Mouse (Mus musculus) hindbrain, embryonic 16.5 days (tissue): ENCODE measurements at regions not wholly inside any gene's neighbourhood (a gene's known extent, or its start where the extent isn't known, plus 50 kb on each side); places are given as distances from the start of the nearest gene placed in this dataset.

Experiments
- ATAC-seq: fragments of 200-750 bp; cut with Nextera tagmentation; 2 replicates; pipeline ENCODE4 v1.8.0; 2017; ENCODE audit warnings: moderate TSS enrichment, moderate library complexity
- H3K27ac ChIP-seq: fragments of 300-500 bp; sonication (generic); 2 replicates; pipeline ENCODE4 v1.5.1; 2014; ENCODE audit warnings: low read depth, mild to moderate bottlenecking, control low read depth, low read length, moderate library complexity
- H3K27me3 ChIP-seq: fragments of 300-500 bp; sonication (generic); replicated peaks from 2 replicates; pipeline ENCODE4 v1.6.1; 2014; ENCODE audit warnings: low read length; ENCODE audit not compliant: control insufficient read depth, insufficient read depth
- H3K36me3 ChIP-seq: fragments of 300-500 bp; sonication (generic); 2 replicates; pipeline ENCODE4 v1.6.1; 2014; ENCODE audit warnings: mild to moderate bottlenecking, low read length, moderate library complexity, mixed read lengths; ENCODE audit not compliant: control insufficient read depth, insufficient read depth
- H3K4me1 ChIP-seq: fragments of 300-500 bp; sonication (generic); 2 replicates; pipeline ENCODE4 v1.6.1; 2014; ENCODE audit warnings: low read depth, low read length; ENCODE audit not compliant: control insufficient read depth, insufficient read depth
- H3K4me2 ChIP-seq: fragments of 300-500 bp; sonication (generic); 2 replicates; pipeline ENCODE4 v1.6.1; 2014; ENCODE audit warnings: mild to moderate bottlenecking, low read length, control low read depth, moderate library complexity
- H3K4me3 ChIP-seq: fragments of 300-500 bp; sonication (generic); 2 replicates; pipeline ENCODE4 v1.5.1; 2014; ENCODE audit warnings: mild to moderate bottlenecking, low read length, control low read depth, moderate library complexity
- H3K9ac ChIP-seq: fragments of 300-500 bp; sonication (generic); 2 replicates; pipeline ENCODE4 v1.6.1; 2014; ENCODE audit warnings: low read depth, mild to moderate bottlenecking, control low read depth, low read length, moderate library complexity
- H3K9me3 ChIP-seq: fragments of 300-500 bp; sonication (generic); 2 replicates; pipeline ENCODE4 v1.6.1; 2014; ENCODE audit warnings: mild to moderate bottlenecking, low read length, moderate library complexity; ENCODE audit not compliant: control insufficient read depth
- WGBS: fragments of 180-500 bp; shearing (Covaris S2); extraction: QIAGEN DNeasy Blood & Tissue Kit; methylation state at CpG from one replicate; pipeline ENCODE4 v1.1.7; 2014; 5-methylcytosine and 5-hydroxymethylcytosine counted together

GRCm38 (mm10) chr3:56438900-56439299 is 255.4 kb upstream of the Nbea start:
- Histone ChIP-seq H3K27ac (no peak overlapping the region), H3K27me3 (no peaks in the 10 kb centered on the region)
- no peak for ATAC-seq

GRCm38 (mm10) chr3:56438020-56438747 is 254.7 kb upstream of the Nbea start:
- H3K27ac ChIP-seq = peak overlapping the region; percentile 2; the same call in 1 of the 2 replicates

More at GRCm38 (mm10) chr3:56438900-56439299, 255.4 kb upstream of the Nbea start:
- WGBS = 58% methylated on average over 5 of the region's 5 CpGs
- Histone ChIP-seq H3K36me3 (no peaks in the 10 kb centered on the region), H3K4me1 (peaks cover 5% of the 10 kb centered on the region; the same call in 1 of the 2 replicates), H3K9me3 (no peaks in the 10 kb centered on the region), H3K4me3 (no peak overlapping the region), H3K9ac (no peak overlapping the region), H3K4me2 (no peak overlapping the region)

GRCm38 (mm10) chr3:56437058-56437457 is 253.6 kb upstream of the Nbea start:
- H3K27ac ChIP-seq = no peak overlapping the region
- H3K4me3 ChIP-seq = no peak overlapping the region
- H3K36me3 ChIP-seq = no peaks in the 10 kb centered on the region
- H3K9me3 ChIP-seq = no peaks in the 10 kb centered on the region
- no peak overlapping the region for H3K9ac ChIP-seq
- no peak overlapping the region for H3K4me2 ChIP-seq
- 16% methylated on average over 4 of the region's 4 CpGs for WGBS
- peak; percentile 57 for ATAC-seq
- peaks cover 5% of the 10 kb centered on the region; the same call in 1 of the 2 replicates for H3K4me1 ChIP-seq
- H3K27me3 ChIP-seq = no peaks in the 10 kb centered on the region

More at GRCm38 (mm10) chr3:56438020-56438747, 254.7 kb upstream of the Nbea start:
- Histone ChIP-seq H3K9ac (no peak overlapping the region), H3K4me3 (no peak overlapping the region), H3K27me3 (no peaks in the 10 kb centered on the region), H3K4me1 (peaks cover 5% of the 10 kb centered on the region; the same call in 1 of the 2 replicates), H3K9me3 (no peaks in the 10 kb centered on the region), H3K4me2 (peak overlapping the region; percentile 6), H3K36me3 (no peaks in the 10 kb centered on the region)
- 29% methylated on average over 12 of the region's 12 CpGs for WGBS
- peak; percentile 85 for ATAC-seq

GRCm38 (mm10) chr3:56433495-56433894 is 250.0 kb upstream of the Nbea start:
- 38% methylated on average over 1 of the region's 1 CpGs for WGBS
- ATAC-seq = peak; percentile 44; the same call in 1 of the 2 replicates
- H3K27ac ChIP-seq = no peak overlapping the region

GRCm38 (mm10) chr3:56427201-56427600 is 243.7 kb upstream of the Nbea start:
- 86% methylated on average over 1 of the region's 1 CpGs for WGBS
- no peaks in the 10 kb centered on the region for H3K36me3 ChIP-seq
- H3K4me2 ChIP-seq = no peak overlapping the region
- H3K9ac ChIP-seq = no peak overlapping the region
- H3K9me3 ChIP-seq = no peaks in the 10 kb centered on the region
- H3K4me3 ChIP-seq = no peak overlapping the region
- H3K27ac ChIP-seq = no peak overlapping the region
- no peaks in the 10 kb centered on the region for H3K27me3 ChIP-seq
- no peaks in the 10 kb centered on the region for H3K4me1 ChIP-seq
- ATAC-seq = no peak

More at GRCm38 (mm10) chr3:56433495-56433894, 250.0 kb upstream of the Nbea start:
- no peak overlapping the region for H3K9ac ChIP-seq
- no peaks in the 10 kb centered on the region for H3K27me3 ChIP-seq
- no peaks in the 10 kb centered on the region for H3K9me3 ChIP-seq
- H3K4me3 ChIP-seq = no peak overlapping the region
- H3K36me3 ChIP-seq = no peaks in the 10 kb centered on the region
- H3K4me2 ChIP-seq = no peak overlapping the region
- peaks cover 2% of the 10 kb centered on the region; the same call in 1 of the 2 replicates for H3K4me1 ChIP-seq

- no peaks in the 10 kb centered on the region for H3K27me3 ChIP-seq
- H3K4me3 ChIP-seq = no peak overlapping the region
- no peaks in the 10 kb centered on the region for H3K9me3 ChIP-seq
- no peak for ATAC-seq
- no peak overlapping the region for H3K9ac ChIP-seq
- H3K4me1 ChIP-seq = no peaks in the 10 kb centered on the region
- no peaks in the 10 kb centered on the region for H3K36me3 ChIP-seq
- no peak overlapping the region for H3K27ac ChIP-seq
- no peak overlapping the region for H3K4me2 ChIP-seq
- WGBS = 90% methylated on average over 4 of the region's 4 CpGs
These were observed 214.5 kb upstream of the Nbea start for GRCm38 (mm10) chr3:56397851-56398496.

- H3K27ac ChIP-seq = no peak overlapping the region
- H3K4me2 ChIP-seq = no peak overlapping the region
- no peak overlapping the region for H3K9ac ChIP-seq
- no peaks in the 10 kb centered on the region for H3K27me3 ChIP-seq
- no peak overlapping the region for H3K4me3 ChIP-seq
- 78% methylated on average over 5 of the region's 5 CpGs for WGBS
- no peaks in the 10 kb centered on the region for H3K9me3 ChIP-seq
- H3K4me1 ChIP-seq = no peaks in the 10 kb centered on the region
- H3K36me3 ChIP-seq = no peaks in the 10 kb centered on the region
- ATAC-seq = no peak
These were observed 209.6 kb upstream of the Nbea start for GRCm38 (mm10) chr3:56393134-56393533.

- ATAC-seq = no peak
- Histone ChIP-seq H3K4me2 (no peak overlapping the region), H3K27ac (no peak overlapping the region), H3K27me3 (no peaks in the 10 kb centered on the region), H3K4me3 (no peak overlapping the region), H3K36me3 (no peaks in the 10 kb centered on the region), H3K9ac (no peak overlapping the region), H3K4me1 (no peaks in the 10 kb centered on the region), H3K9me3 (no peaks in the 10 kb centered on the region)
These were observed 196.8 kb upstream of the Nbea start for GRCm38 (mm10) chr3:56380316-56380715.

- WGBS = 53% methylated on average over 3 of the region's 3 CpGs
- H3K27me3 ChIP-seq = no peaks in the 10 kb centered on the region
These were observed 196.0 kb upstream of the Nbea start for GRCm38 (mm10) chr3:56379500-56379899.

More at GRCm38 (mm10) chr3:56379500-56379899, 196.0 kb upstream of the Nbea start:
- ATAC-seq = no peak
- no peaks in the 10 kb centered on the region for H3K9me3 ChIP-seq
- H3K36me3 ChIP-seq = no peaks in the 10 kb centered on the region
- H3K4me1 ChIP-seq = no peaks in the 10 kb centered on the region
- H3K4me3 ChIP-seq = no peak overlapping the region
- no peak overlapping the region for H3K4me2 ChIP-seq
- H3K27ac ChIP-seq = no peak overlapping the region
- no peak overlapping the region for H3K9ac ChIP-seq
